Mouse (Mus musculus): Measurements from ENCODE around the gene B4galt3. TPM values are rescaled to one million over a fixed set of nuclear protein-coding genes. Genes with fewer than 3 reads are reported as not detected.

The B4galt3 gene
- total RNA-seq, 4 experiments from 2014 or later, result 63.5 to 76.8 (median 70.2) TPM

- DNase-seq (ENCODE audit: low spot score in 2 of 2), result no peak
Measured at GRCm38 (mm10) chr1:171263185-171263611, 6.9 kb upstream of the B4galt3 start.

- no peak for DNase-seq (ENCODE audit: low spot score in 2 of 2)
Measured at GRCm38 (mm10) chr1:171263666-171264461, 6.3 kb upstream of the B4galt3 start.

GRCm38 (mm10) chr1:171265971-171266744, 4.0 kb upstream of the B4galt3 start:
- no peak for DNase-seq (ENCODE audit: low spot score in 2 of 2)

GRCm38 (mm10) chr1:171268341-171268740, 1.8 kb upstream of the B4galt3 start:
- no peak for DNase-seq (ENCODE audit: low spot score in 2 of 2)

GRCm38 (mm10) chr1:171270573-171270900, 409 bp downstream of the B4galt3 start:
- DNase-seq (ENCODE audit: low spot score in 2 of 2), result no peak

GRCm38 (mm10) chr1:171271196-171271595, 1.1 kb downstream of the B4galt3 start:
- DNase-seq (ENCODE audit: low spot score in 2 of 2), result no peak

GRCm38 (mm10) chr1:171271622-171272021, 1.5 kb downstream of the B4galt3 start:
- DNase-seq (ENCODE audit: low spot score in 2 of 2), result no peak

GRCm38 (mm10) chr1:171272086-171272485, 2.0 kb downstream of the B4galt3 start:
- no peak for DNase-seq (ENCODE audit: low spot score in 2 of 2)

GRCm38 (mm10) chr1:171274171-171274570, 4.0 kb downstream of the B4galt3 start:
- DNase-seq (ENCODE audit: low spot score in 2 of 2), result no peak

GRCm38 (mm10) chr1:171275144-171275734, 5.1 kb downstream of the B4galt3 start:
- no peak for DNase-seq (ENCODE audit: low spot score in 2 of 2)

GRCm38 (mm10) chr1:171276110-171276748, 6.1 kb downstream of the B4galt3 start:
- DNase-seq (ENCODE audit: low spot score in 2 of 2), result no peak

GRCm38 (mm10) chr1:171277736-171278135, 7.6 kb downstream of the B4galt3 start:
- DNase-seq (ENCODE audit: low spot score in 2 of 2), result no peak

- no peak for DNase-seq (ENCODE audit: low spot score in 2 of 2)
Measured at GRCm38 (mm10) chr1:171278436-171278835, 8.3 kb downstream of the B4galt3 start.

- DNase-seq (ENCODE audit: low spot score in 2 of 2), result peak in 1 of 2 experiments; percentile 2
Measured at GRCm38 (mm10) chr1:171279012-171279705, 9.0 kb downstream of the B4galt3 start.

- DNase-seq (ENCODE audit: low spot score in 2 of 2), result peak in 1 of 2 experiments; percentile 1
Measured at GRCm38 (mm10) chr1:171279721-171280120, 9.6 kb downstream of the B4galt3 start.

GRCm38 (mm10) chr1:171280250-171280915, 10.3 kb downstream of the B4galt3 start:
- DNase-seq (ENCODE audit: low spot score in 2 of 2), result peak; percentile 3 to 19

- peak; percentile 93 to 96 for DNase-seq (ENCODE audit: low spot score in 2 of 2)
Measured at GRCm38 (mm10) chr1:171280916-171281527, 10.9 kb downstream of the B4galt3 start, which contains the start of gene Ppox. Gene Ppox, minus strand, starts transcription at chr1:171281186.

GRCm38 (mm10) chr1:171281528-171281923, 11.4 kb downstream of the B4galt3 start:
- DNase-seq (ENCODE audit: low spot score in 2 of 2), result peak in 1 of 2 experiments; percentile 80

GRCm38 (mm10) chr1:171282086-171282805, 12.1 kb downstream of the B4galt3 start:
- peak in 1 of 2 experiments; percentile 7 for DNase-seq (ENCODE audit: low spot score in 2 of 2)
